Comparison of ENCODE assay signal across 16 mouse cellular contexts in the genomic region with DNA sequence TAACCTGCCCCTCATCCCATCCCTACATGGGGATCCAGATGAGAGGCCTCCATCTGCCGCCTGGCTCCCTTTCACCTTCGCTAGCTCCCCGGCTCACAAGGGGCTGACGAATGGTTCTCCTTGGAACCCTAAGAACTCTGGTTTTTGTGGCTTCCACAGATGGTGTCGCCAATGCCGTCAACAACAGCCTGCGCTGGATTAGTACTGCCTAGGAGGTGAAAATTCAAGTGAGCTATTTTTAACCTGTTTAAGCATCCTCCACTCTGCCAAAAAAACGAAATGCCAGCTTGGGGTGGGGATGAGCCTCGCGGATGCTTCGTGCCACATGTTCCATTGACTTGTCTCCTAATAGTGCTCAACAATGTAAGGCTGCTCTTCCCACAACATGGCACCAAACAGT.
DNase-seq lines count a peak whose midpoint lies in the region; ATAC-seq and TF ChIP-seq lines count a peak whose summit lies in the region.
"Had no signal": no experiment of that assay in that cellular context is flagged by ENCODE, and none has a peak within 500 bp of the region (broad histone marks: within the 10 kb centered on the region; RNA-seq: fewer than 3 reads in every experiment).

No protein-coding gene starts in this region.

- intact Hi-C loops in left cerebral cortex, adult 2 months (cut with DNase I): no loop called here
- intact Hi-C loops in left cerebral cortex, postnatal 14 days (cut with DNase I): no loop called here

- no peak overlapping the region for H3K4me3 ChIP-seq in forebrain, embryonic 16.5 days (replicated peaks; ENCODE audit: low read length)
- no peak overlapping the region for H3K4me3 ChIP-seq in forebrain, embryonic 12.5 days (replicated peaks)
- H3K4me3 ChIP-seq in left cerebral cortex, adult 2 months: no peak overlapping the region
- H3K4me3 ChIP-seq: heart, embryonic 12.5 days had no signal

- 0 out of 2 replicates have a peak, but pooled peaks have one; percentile 11 for ATAC-seq in forebrain, embryonic 16.5 days
- no peak for ATAC-seq in forebrain, embryonic 12.5 days (ENCODE audit: low FRiP score)
- ATAC-seq: hindbrain, postnatal 0 days had no signal

- H3K27ac ChIP-seq in forebrain, embryonic 16.5 days (ENCODE audit: low read length): no peak overlapping the region
- no peak overlapping the region for H3K27ac ChIP-seq in forebrain, embryonic 12.5 days
- no peak overlapping the region for H3K27ac ChIP-seq in left cerebral cortex, adult 2 months
- H3K27ac ChIP-seq: hindbrain, postnatal 0 days had no signal

- H3K4me2 ChIP-seq in forebrain, embryonic 16.5 days (ENCODE audit: low read length): no peak overlapping the region
- no peak overlapping the region for H3K4me2 ChIP-seq in forebrain, embryonic 12.5 days
- H3K4me2 ChIP-seq: heart, embryonic 12.5 days had no signal

- DNase-seq in left cerebral cortex, adult 8-10 months (ENCODE audit: low spot score in 2 of 2): peak; percentile 12 to 35
- no peak for DNase-seq in left cerebral cortex, adult 2 months (ENCODE audit: extremely low spot score in 1 of 2, low spot score in 2 of 2)
- DNase-seq in left cerebral cortex, postnatal 14 days (ENCODE audit: low spot score in 2 of 2): peak; percentile 11 to 54
- DNase-seq in telencephalon, adult 2 months (ENCODE audit: low read depth, low spot score): peak; percentile 24
- no peak for DNase-seq in B cell, adult 2 months
- DNase-seq in T-cell, adult 2 months (ENCODE audit: low spot score): no peak
- DNase-seq: adrenal gland, postnatal 36 days; cerebellum, postnatal 10 days; kidney, adult 11 months; kidney, postnatal 14 days; liver; lung, adult 18-20 months had no signal

- 73% methylated on average over 11 of the region's 11 CpGs for WGBS in forebrain, embryonic 16.5 days
- whole genome bisulfite sequencing in forebrain, embryonic 12.5 days: 95% methylated on average over 11 of the region's 11 CpGs

- TF ChIP-seq CTCF in left cerebral cortex, adult 2 months (IDR thresholded peaks at IDR 0.05): no peak

- H3K9ac ChIP-seq in forebrain, embryonic 16.5 days (replicated peaks; ENCODE audit: low read depth, low read length): no peak overlapping the region
- H3K9ac ChIP-seq in forebrain, embryonic 12.5 days: no peak overlapping the region
- H3K9ac ChIP-seq: heart, embryonic 12.5 days had no signal

- no peaks in the 10 kb centered on the region for H3K27me3 ChIP-seq in forebrain, embryonic 16.5 days (replicated peaks; ENCODE audit: control insufficient read depth, insufficient read depth, low read length)
- H3K27me3 ChIP-seq in forebrain, embryonic 12.5 days: peaks cover 4% of the 10 kb centered on the region; the same call in 1 of the 2 replicates
- H3K27me3 ChIP-seq: heart, embryonic 12.5 days had no signal

- H3K36me3 ChIP-seq in forebrain, embryonic 16.5 days (ENCODE audit: control insufficient read depth, insufficient read depth): no peaks in the 10 kb centered on the region
- no peaks in the 10 kb centered on the region for H3K36me3 ChIP-seq in forebrain, embryonic 12.5 days (replicated peaks)
- H3K36me3 ChIP-seq: heart, embryonic 12.5 days had no signal

- no peaks in the 10 kb centered on the region for H3K9me3 ChIP-seq in forebrain, embryonic 16.5 days (ENCODE audit: control insufficient read depth, low read length)
- no peaks in the 10 kb centered on the region for H3K9me3 ChIP-seq in forebrain, embryonic 12.5 days
- H3K9me3 ChIP-seq: heart, embryonic 12.5 days had no signal

- H3K4me1 ChIP-seq in forebrain, embryonic 16.5 days (replicated peaks; ENCODE audit: control insufficient read depth, insufficient read depth, low read length): peaks cover 14% of the 10 kb centered on the region
- peaks cover 6% of the 10 kb centered on the region; the same call in 1 of the 2 replicates for H3K4me1 ChIP-seq in forebrain, embryonic 12.5 days

Comparison
In these comparisons a context has a peak if more than half of its experiments do, and no peak if none do; other contexts are left out.
1. DNase-seq: peak in left cerebral cortex, adult 8-10 months (2 of 2), left cerebral cortex, postnatal 14 days (2 of 2) and telencephalon, adult 2 months (single experiment); none in left cerebral cortex, adult 2 months (0 of 2), B cell, adult 2 months (0 of 2) and T-cell, adult 2 months (single experiment).